In the genomic region with DNA sequence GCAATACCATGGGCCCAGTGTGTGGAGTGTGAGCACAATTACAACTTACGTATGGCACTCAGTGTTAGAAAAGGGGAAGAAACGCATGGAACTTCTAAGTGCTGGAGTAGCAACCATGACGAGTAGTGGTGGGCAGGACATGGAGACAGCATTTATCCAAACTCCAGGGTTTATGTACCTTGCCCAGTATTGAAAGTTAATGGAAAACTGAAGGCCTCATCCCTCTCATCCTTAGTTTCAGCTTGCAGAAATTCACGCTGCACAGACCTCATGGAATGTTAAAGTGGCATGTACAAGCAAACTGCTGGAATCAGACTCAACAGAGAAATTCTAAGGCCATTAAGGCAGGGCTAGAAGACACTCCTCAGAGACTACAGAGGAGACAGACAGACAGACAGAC, we compare ENCODE assay signal across 24 mouse cellular contexts.
DNase-seq lines count a peak whose midpoint lies in the region; ATAC-seq and TF ChIP-seq lines count a peak whose summit lies in the region.
"Had no signal": no experiment of that assay in that cellular context is flagged by ENCODE, and none has a peak within 500 bp of the region (broad histone marks: within the 10 kb centered on the region; RNA-seq: fewer than 3 reads in every experiment).

No protein-coding gene starts in this region.

- TF ChIP-seq POLR2A in kidney, adult 2 months (IDR thresholded peaks at IDR 0.05; ENCODE audit: low read depth, low read length): no peak

- no peak for TF ChIP-seq CTCF in kidney, adult 2 months (conservative IDR thresholded peaks at IDR 0.05; ENCODE audit: insufficient read depth, insufficient read length, low read depth, low read length)

- no peaks in the 10 kb centered on the region for H3K9me3 ChIP-seq in kidney, embryonic 14.5 days (ENCODE audit: control insufficient read depth, low read length)
- H3K9me3 ChIP-seq in kidney, embryonic 16.5 days (ENCODE audit: low read length): no peaks in the 10 kb centered on the region
- H3K9me3 ChIP-seq: embryonic facial prominence, embryonic 10.5 days; embryonic facial prominence, embryonic 12.5 days; forebrain, embryonic 13.5 days; G1E had no signal

- ATAC-seq in kidney, embryonic 14.5 days (ENCODE audit: low FRiP score, low TSS enrichment): no peak
- peak; percentile 72; the same call in 1 of the 2 replicates for ATAC-seq in kidney, embryonic 16.5 days (ENCODE audit: low FRiP score, low TSS enrichment)
- ATAC-seq: activated CD4-positive, CD25-positive, alpha-beta regulatory T cell, adult 4 months; CD4-positive, CD25-positive, alpha-beta regulatory T cell, adult 4 months; forebrain, embryonic 13.5 days; Patski had no signal

- H3K36me3 ChIP-seq in kidney, adult 2 months (ENCODE audit: control insufficient read depth, insufficient read depth, low read length): no peaks in the 10 kb centered on the region; the same call in 1 of the 2 replicates
- peaks cover 31% of the 10 kb centered on the region; the same call in 1 of the 2 replicates for H3K36me3 ChIP-seq in kidney, embryonic 14.5 days (ENCODE audit: control insufficient read depth, insufficient read depth, low read length)
- peaks cover 45% of the 10 kb centered on the region for H3K36me3 ChIP-seq in kidney, embryonic 16.5 days (ENCODE audit: insufficient read depth, low read length)
- H3K36me3 ChIP-seq: G1E had no signal

- no peak overlapping the region for H3K9ac ChIP-seq in kidney, embryonic 14.5 days (ENCODE audit: low read depth, low read length)
- H3K9ac ChIP-seq in kidney, embryonic 16.5 days (replicated peaks; ENCODE audit: low read length): no peak overlapping the region
- H3K9ac ChIP-seq: embryonic facial prominence, embryonic 12.5 days; forebrain, embryonic 13.5 days had no signal

- no peak overlapping the region for H3K27ac ChIP-seq in kidney, adult 2 months (ENCODE audit: insufficient read depth, low read depth, low read length)
- H3K27ac ChIP-seq in kidney, embryonic 14.5 days (ENCODE audit: low read depth, low read length): no peak overlapping the region
- H3K27ac ChIP-seq in kidney, embryonic 16.5 days (ENCODE audit: low read length): 0 out of 2 replicates have a peak overlapping the region, but pooled peaks have one; percentile 35
- H3K27ac ChIP-seq: embryonic facial prominence, embryonic 10.5 days; embryonic facial prominence, embryonic 12.5 days; forebrain, embryonic 13.5 days had no signal

- H3K27me3 ChIP-seq in kidney, adult 2 months (replicated peaks; ENCODE audit: control insufficient read depth, insufficient read depth, low read length): no peaks in the 10 kb centered on the region
- H3K27me3 ChIP-seq in kidney, embryonic 14.5 days (ENCODE audit: control insufficient read depth, insufficient read depth, low read length): no peaks in the 10 kb centered on the region
- H3K27me3 ChIP-seq in kidney, embryonic 16.5 days (ENCODE audit: insufficient read depth, low read length): no peaks in the 10 kb centered on the region
- H3K27me3 ChIP-seq: CH12.LX; embryonic facial prominence, embryonic 12.5 days; forebrain, embryonic 13.5 days; Patski had no signal

- DNase-seq in kidney, adult 2 months: peak; percentile 52
- DNase-seq in kidney, postnatal 10 days: no peak
- peak; percentile 45 for DNase-seq in kidney, adult 9 months
- no peak for DNase-seq in kidney, adult 11 months
- peak; percentile 11 for DNase-seq in kidney, postnatal 14 days
- DNase-seq: adrenal gland, adult 8-10 months; adrenal gland, postnatal 14 days; adrenal gland, postnatal 36 days; B cell, adult 2 months; cerebellum, adult 11-12 months; cerebellum, adult 2 months; cerebellum, adult 9-10 months; cerebellum, postnatal 10 days; cerebellum, postnatal 25 days had no signal

- peaks cover 2% of the 10 kb centered on the region; the same call in 1 of the 2 replicates for H3K4me1 ChIP-seq in kidney, adult 2 months (ENCODE audit: control insufficient read depth, insufficient read depth, low read length)
- H3K4me1 ChIP-seq in kidney, embryonic 14.5 days (ENCODE audit: control insufficient read depth, insufficient read depth, low read length): no peaks in the 10 kb centered on the region
- H3K4me1 ChIP-seq in kidney, embryonic 16.5 days (ENCODE audit: insufficient read depth, low read length): no peaks in the 10 kb centered on the region
- H3K4me1 ChIP-seq: embryonic facial prominence, embryonic 10.5 days; embryonic facial prominence, embryonic 12.5 days; forebrain, embryonic 13.5 days had no signal

- H3K4me3 ChIP-seq in kidney, adult 2 months (ENCODE audit: insufficient read depth, low read depth, low read length): no peak overlapping the region
- no peak overlapping the region for H3K4me3 ChIP-seq in kidney, embryonic 14.5 days (ENCODE audit: low read length)
- no peak overlapping the region for H3K4me3 ChIP-seq in kidney, embryonic 16.5 days (ENCODE audit: low read length)
- H3K4me3 ChIP-seq: embryonic facial prominence, embryonic 10.5 days; embryonic facial prominence, embryonic 12.5 days; forebrain, embryonic 13.5 days had no signal

- no peak overlapping the region for H3K4me2 ChIP-seq in kidney, embryonic 14.5 days (replicated peaks; ENCODE audit: low read depth, low read length)
- no peak overlapping the region for H3K4me2 ChIP-seq in kidney, embryonic 16.5 days (replicated peaks; ENCODE audit: low read depth, low read length)
- H3K4me2 ChIP-seq: embryonic facial prominence, embryonic 12.5 days; forebrain, embryonic 13.5 days had no signal

- 55% methylated on average over 4 of the region's 4 CpGs for whole genome bisulfite sequencing in kidney, adult 2 months
- WGBS in kidney, embryonic 14.5 days: 90% methylated on average over 4 of the region's 4 CpGs
- 86% methylated on average over 4 of the region's 4 CpGs for WGBS in kidney, embryonic 16.5 days

Comparison
In these comparisons a context has a peak if more than half of its experiments do, and no peak if none do; other contexts are left out.
1. DNase-seq: peak in kidney, adult 2 months (single experiment), kidney, adult 9 months (single experiment) and kidney, postnatal 14 days (single experiment); none in kidney, postnatal 10 days (single experiment) and kidney, adult 11 months (single experiment).